Mouse (Mus musculus) R1 (cell line): ENCODE data around the gene Ctsd.

Experiments used
- DNase-seq: peaks from one replicate; pipeline ENCODE4 v3.0.0-alpha.2; 2018; ENCODE audit warnings: low read depth, low spot score

Gene Ctsd

DNA sequence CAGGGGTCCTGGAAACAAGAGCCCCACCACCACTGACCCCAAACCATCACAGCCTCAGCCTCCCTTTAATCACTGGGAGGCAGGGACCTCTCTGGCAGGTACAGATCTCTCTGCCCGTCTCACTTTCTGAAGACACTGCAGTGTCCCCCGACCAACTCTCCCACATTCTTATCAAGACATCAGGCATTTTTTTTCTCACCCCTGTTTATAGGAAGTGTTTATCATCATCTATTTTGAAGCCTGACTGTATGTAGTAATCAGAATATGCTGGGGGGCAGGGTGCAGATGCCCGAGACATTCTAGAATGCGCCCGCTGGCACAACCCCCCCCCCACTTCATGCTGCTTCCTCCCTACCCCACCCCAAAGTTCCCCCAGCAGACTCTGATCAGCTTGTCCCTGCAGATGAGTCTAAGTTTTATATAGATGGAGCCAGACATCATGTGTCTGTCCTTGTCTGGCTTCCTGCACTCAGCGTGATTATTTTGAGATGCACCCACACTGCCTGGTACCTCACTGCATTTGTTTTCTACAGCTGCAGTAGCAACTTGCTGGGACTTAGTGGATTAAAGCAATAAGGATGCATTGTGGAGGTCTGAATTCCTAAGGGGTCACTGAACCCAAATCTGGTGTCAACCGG is 12.4 kb upstream of the Ctsd start:
- DNase-seq: no peak

DNA sequence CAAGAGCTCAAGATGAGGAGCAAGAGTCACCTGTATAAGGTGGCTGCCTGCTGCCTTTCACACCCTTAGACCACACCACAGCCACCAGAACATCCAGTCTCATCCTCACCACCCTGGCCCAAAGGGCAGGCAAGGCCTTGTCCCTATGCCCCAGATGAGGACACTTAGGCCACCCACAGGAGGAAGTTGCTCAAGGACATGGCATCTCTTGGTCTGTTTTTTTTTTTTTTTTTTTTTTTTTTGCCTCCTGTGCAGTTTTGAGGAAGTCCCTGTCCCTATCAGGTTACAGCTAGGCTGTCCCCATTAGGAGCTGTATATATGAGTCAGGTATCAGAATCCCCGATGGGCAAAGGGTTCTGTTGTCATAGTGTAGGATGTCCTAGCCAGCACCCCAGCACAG is 11.4 kb upstream of the Ctsd start:
- no peak for DNase-seq

DNA sequence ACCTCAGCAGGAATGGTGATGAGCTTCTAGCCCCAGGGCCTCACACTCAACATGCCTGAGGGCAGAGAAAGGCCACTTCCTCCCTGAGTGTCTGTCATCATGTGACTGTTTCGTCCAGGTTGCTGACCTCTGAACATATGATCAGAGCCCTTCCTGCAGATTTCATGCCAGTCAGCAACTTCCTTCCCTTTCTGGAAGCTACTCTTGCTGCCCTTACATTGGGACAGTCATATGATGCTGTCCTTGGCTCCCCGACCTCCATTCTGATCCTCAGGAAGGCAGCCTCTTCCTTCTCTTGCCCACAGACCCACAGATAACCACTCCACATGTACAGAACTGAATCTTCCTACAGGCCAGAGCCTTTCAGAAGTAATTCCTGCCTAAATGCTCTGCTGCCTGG is 10.2 kb upstream of the Ctsd start:
- no peak for DNase-seq

DNA sequence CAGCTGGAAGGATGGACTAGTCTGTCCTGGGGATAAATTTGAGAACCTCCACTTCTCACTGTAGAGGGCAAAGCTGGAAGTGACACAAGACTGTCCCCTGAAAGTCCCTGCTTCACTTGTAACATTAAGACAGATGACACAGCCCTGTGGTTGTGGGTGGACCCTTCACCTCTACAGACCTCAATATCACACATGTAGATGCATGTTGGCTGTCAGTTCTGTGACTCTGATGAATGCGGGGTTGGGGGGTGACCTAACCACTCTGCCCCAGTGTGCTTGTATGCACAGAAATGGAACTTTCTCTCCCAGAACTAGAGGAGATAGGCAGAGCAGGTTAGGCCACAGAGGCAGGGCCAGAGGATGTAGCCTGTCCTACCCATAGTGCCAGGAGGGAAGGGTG is 8.8 kb upstream of the Ctsd start:
- no peak for DNase-seq

DNA sequence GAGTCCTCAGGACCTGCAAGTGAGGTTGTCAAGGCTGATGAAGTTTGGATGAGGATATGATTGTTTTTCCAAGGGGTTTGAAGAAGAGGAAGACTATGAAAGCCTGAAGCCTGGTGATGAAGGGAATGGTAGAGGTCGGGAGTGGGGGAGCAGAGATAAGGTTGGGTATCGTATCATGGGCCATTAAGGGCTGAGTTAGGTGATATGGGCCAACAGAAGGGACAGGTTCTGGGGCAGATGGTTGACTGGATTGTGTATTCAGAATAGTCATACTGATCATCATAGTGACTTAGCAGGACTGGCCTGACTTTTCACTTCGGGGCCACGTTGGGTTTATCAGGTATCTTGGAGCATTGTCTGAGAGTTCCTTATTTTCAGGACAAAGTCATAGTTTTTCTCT is 7.6 kb upstream of the Ctsd start:
- no peak for DNase-seq

DNA sequence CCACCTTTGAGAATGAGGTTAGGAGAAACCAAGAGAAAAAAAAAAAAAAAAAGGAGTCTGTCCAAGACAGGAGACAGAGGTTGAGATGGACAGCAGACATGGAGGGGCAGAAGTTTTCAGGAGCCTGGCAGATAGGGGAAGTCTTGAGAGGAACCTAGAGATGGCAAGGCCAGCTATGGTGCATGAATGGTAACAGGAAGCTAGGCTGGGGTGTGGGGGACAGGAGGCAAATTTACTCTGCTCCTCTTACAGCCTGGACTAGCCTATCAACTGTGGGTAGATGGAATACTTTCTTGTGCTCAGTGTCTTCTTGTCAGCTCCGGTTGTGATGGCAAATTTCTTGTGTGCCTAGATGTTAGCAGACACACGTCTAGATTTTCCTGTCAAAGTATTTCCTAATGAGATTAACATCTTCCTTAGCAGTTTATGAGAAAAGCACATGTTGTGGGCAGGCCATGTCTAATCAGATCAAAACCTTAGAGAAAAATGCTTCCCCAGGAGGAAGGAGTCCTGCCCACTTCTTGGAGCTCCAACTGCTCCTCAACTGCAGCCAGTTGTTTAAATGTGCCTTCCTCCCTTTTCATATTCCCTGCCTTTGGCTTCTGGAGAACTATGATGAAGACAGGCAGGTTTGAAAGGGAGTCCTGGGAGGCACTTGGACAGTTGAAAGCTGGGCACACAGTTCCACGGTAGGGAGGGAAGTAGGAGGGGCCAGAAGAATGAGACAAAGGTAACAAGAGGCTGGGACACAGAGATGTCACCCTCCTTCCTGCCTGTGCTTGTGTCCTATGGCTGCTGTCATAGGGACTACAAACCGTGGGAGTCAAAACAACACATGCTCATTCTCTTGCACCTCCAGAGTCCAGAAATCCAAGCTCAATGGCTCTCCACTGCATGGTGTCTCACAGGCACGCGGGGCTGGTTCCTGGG is 6.7 kb upstream of the Ctsd start:
- no peak for DNase-seq

DNA sequence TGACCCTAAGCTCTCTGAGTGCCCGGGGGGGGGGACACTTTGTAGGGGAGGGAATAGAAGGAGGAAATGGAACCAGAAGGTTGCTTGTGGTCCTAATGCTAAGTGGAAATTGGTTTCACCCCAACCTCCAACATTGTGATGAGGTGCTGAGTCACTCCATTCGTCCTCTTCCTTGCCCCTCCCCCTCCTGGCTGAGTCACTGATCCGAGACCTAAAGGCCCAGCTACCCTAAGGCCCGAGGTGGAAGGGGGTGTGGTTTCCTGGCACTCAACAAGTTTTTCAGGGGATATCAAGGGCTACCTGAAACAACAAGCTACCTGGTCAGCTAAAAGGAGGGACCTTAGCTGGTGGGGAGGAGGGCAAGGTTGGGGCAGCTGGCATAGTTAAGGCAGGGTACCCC is 5.4 kb upstream of the Ctsd start:
- DNase-seq: peak; percentile 88

DNA sequence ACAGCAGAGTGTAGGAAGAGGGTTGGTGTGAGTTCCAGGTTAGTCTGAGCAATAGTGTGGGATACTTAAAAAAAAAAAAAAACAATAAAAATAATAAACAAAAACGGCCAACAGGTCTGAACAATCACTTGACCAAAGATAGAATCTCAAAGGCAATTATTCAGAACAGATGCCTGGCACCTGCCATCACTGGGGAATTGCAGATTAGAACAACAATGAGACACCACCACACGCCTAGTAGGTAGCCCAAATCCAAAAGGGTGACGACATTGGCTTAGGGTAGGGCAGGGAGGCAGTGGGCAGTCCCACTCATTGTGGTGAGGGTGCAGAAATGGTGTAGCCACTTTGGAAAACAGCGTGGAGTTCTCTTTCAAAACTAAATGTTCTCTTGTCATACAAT is 3.8 kb upstream of the Ctsd start:
- DNase-seq: peak; percentile 39

DNA sequence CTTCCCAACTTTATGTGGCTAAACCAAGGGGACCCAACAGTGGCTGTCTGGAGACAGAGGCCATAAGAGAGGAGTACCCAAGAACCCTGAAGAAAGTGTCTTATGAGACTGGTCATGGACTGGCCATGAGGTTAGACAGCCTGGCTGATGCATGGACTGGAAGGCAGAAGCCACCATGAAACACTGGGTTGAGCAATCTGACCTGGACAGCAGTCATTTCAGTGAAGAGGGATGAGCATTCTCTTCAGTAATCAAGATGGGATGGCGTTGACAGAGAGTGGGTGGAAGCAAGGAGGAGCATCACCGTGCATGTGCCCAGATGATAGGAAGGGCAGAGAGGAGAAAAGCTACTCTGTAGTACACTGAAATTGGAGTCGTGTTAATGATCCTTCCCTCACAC is 3.3 kb upstream of the Ctsd start:
- no peak for DNase-seq

DNA sequence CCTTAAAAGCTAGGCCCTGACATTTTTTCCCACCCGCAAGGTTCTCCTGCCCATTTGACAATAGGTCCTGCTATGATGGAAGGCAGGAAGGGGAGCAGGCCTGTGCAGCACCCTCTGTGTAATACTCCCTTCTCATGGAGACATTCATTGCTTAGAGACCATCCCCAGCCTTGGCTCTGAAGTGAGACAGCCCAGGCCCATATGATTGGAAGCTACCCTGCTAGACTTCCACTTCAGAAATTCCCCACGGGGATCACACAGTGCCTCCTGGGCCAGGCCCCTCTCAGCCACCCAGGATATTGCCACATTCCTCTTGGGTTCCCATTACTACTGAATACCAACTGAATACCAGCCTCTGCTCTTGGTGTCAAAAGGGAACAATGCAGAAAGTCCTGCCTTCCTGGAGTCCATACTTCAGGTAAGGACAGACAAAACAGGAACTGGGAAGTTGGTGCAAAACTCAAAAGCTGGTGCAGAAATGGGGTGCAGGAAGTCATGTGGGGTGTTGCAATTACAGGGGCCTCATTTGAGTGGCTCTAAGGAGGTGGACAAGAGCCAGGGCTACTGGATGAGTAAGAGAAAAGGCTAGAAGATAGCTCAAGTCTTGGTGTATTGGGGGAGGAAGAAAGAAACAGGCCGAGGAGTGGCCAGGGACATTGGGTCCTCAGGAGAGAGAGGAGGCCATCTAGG is 2.3 kb upstream of the Ctsd start:
- DNase-seq: no peak

DNA sequence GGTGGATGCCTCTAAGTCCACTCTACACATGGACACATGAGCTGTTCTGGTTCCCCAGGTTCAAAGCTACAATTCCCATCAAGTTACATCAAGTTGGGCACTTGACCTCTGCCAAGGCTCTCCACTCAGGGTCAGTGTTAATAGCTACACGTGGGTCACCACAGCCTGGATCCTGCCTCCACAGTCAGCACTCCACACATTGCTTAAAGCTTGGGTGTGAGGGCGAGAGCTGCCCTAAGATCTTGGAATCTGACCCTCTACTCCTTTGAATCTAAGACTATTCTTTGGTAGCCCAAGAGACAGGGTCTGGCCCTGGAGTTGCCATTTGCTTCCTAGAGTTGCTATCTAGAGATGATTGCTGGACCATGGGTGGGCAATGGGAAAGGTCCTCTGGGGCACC is 902 bp upstream of the Ctsd start:
- DNase-seq: no peak

DNA sequence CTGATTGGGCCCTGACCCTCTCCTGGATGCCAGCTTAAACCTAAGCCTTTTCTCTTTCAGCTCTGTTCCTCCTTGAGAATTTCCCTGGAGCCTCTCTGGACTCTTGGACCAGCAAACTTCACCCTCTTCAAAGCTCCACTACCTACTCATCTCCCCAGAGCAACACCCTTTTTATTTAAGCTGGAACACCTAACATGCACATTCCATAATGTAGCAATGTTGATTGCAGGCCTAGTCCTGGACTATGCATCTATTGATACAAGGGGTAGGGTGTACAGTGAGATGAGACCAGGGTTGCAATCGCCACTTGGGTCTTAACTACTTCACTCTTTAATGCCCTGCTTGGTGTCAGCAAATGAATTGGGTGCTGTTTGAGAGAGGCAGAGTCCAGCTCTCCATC is 360 bp upstream of the Ctsd start:
- no peak for DNase-seq

DNA sequence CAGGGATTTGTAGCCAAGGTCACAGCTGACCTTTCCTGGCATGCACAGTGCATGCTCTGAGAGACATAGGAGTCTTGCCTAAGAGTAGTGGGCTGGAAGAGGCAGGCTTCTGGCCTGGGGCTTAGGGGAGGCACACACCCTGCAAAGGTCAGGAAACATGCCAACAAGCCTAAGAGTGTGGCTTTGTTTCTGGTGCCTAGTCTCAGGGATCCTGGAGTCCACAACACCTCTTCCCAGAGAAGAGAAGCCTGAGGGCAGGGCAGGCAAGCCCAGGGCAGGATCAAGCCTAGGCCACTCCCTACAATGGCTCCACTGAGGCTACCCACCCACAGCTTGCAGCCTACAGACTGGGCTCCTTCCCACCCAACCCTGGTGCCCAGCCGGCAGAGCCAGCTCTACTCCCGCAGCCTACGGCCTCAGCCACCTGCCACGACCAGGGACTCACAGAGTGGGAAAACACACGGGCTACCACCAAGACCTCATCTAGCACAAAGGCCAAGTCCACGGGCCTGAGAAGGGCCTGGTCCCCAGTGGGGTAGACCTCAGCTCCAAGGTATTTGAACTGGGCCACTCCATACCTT is 1.1 kb downstream of the Ctsd start:
- DNase-seq: peak; percentile 31

DNA sequence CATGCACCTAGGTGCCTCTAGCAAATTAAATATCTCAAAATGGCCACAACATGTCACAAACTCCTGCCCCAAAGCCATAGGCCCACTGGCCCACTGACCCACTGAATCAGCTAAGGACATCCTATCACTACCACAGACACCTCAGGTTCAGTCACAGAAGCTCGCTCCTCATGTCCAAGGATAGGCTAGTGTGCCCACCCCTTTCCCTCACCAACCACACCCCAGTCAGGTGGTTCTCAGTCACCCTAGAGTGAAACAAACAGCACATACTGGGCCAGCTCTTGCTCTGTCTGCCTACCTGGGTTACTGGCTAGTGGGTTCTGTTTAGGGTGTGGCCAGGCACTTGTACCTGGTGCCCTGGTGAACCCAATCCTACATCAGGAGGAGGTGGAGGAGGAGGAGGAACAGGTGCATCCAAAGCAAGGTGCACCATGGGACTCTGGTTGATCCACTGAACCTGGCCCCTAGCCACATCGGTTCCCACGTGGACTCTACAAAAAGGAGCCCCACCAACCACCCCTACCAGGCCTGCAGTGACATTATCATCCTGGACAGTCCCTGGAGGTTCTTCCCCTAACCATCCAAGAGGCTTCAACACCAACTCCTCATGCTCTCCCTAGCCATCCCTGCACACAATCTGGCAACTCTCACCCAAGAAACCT is 2.0 kb downstream of the Ctsd start:
- no peak for DNase-seq

DNA sequence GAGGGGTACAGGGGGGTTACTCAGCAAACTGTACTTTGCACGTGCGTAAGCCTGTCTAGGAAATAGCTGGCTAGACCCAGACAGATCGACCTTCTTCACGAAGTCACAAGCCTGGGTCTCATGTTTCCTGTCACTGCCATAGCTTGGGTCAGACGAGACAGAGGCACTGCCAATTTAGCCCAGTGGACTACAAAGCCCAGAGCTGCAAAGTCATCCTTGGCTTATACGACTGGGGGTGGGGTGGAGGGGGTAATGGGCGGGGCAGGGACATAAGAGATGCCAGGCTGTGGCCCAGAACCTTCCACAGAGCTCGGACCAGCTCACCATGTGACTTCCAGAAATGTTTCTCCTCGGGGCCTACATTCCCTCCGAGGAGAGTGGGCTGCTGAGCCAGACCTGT is 3.5 kb downstream of the Ctsd start:
- no peak for DNase-seq

DNA sequence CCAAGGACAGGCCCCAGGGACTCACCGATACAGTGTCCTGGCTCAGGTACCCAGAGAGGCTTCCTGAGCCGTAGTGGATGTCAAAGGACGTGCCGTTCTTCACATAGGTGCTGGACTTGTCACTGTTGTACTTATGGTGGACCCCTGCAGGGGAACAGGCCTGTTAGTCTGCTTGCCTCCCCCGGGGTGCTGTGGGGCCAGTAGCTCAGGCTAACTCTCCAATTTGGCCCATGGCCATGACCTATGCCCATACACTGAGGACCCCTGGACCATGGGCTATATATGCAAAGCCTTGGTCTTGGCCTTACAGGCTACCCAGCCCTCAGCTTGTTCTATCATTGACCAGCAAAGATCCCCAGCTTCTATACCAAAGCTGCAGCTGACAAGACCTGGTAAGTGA is 5.3 kb downstream of the Ctsd start, which contains the start of gene Gm49369:
Gm49369 (minus strand) TSS at position 101 of the 400 bp plus-strand sequence.
- no peak for DNase-seq

DNA sequence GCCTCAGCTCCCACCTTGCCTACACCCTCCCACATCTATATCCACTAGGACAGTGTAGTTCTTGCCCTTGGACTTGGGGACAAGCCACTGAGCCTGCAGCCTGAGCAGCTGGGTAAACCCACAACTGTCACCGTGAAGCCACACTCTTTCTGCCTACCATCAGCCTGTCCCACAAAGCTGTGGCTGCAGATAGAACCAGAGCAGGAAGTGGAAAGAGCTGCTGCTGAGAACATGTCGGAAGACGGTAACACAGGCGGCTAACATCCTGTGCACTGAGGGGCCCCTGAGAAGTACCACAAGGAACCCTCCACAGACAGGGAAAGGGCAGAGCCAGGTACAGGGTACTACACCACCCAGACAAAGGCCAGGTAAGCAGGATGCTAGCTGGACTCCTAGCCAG is 6.7 kb downstream of the Ctsd start:
- DNase-seq: no peak

DNA sequence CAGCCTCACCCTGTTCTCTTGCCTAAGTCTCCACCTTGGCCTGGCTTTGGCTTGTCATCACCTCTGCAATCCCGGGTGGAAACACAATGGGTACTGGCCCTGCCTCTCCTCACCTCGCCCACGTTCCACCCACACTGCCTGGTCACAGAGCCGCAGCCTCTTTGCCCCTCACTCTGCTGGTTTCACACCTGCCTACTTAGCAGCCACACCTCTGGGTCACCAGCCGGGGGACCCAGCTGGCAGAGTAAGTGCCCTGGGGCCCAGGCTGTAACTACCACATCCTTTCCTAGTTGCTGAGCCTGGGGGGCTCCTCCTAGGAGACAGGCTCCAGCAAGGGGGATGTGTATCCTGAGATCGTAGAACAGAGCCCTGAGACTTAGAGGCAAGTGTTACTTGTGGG is 8.7 kb downstream of the Ctsd start:
- DNase-seq: no peak

DNA sequence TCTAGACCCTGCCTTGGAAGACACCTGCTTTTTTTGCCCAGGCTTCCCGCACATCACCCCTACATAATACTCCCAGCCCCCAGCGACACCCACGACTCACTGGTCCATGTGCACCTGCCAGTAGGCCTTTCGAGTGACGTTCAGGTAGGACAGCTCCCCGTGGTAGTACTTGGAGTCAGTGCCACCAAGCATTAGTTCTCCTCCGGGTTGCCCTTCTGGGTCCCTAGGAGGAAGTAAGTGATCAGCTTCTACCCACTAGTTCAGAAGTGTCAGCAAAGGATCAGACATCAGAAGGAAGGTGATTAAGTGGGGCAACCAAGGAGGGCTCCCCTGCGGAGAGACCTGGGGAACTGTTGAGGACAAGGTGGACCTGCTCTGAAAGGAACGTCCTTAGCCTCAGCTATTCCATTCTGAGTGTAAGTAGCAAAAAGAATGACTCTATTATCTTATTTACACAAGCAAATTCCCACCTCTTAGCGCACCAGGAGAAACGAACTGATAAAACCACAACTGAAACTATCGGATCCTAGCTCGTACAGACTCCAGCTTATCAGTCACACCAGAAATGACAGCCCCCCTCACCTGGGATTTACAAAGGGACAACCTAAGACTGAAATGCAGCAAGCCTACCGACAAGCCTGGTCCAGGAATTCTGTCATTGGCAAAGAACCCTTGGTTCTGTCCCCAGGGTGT is 10.5 kb downstream of the Ctsd start:
- no peak for DNase-seq

DNA sequence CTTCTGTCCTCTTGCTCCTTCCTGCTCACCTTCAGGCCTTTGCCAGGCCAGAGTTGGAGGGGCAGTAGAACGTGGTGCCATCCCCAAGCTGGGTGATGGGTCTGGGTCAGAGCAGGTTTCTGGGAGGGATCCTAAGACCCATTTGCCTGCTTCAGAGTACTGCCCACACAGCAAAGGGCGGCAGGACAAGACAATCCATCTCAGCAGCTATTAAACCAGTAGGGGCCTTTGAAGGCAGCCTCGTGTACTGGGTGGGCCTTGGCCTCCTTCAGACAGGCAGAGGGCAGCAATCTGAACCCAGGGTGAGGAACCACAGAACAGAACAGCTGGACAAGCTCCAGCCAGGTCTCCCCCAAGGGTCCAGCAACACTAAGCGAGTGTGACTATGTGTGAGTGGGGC is 11.7 kb downstream of the Ctsd start:
- DNase-seq: no peak

DNA sequence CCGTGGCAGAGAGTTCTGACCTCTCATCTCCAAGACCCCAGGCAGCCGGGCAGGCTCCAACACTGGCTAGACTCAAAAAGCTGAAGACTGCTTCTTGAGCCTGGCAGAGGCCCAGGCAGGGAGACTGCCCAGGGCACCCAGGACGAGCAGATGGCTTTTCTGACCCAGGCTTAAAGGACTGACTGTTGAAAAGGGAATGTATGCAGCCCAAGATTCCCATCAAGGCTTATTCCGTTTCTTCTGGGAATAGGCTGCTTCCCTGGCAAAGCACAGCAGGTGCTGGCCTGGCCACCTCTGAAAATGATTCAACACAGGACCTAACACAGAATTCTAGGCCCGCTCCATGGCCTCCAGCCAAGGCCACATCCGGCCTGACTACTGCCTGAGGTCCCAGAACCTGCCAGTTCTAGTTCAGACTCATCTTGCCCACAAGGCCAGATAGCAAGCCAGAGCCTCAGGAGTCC is 12.5 kb downstream of the Ctsd start:
- no peak for DNase-seq
